Mouse (Mus musculus) heart, postnatal 0 days (tissue): Measurements from ENCODE around the gene Cdkal1. TPM values are rescaled to one million over a fixed set of nuclear protein-coding genes. Genes with fewer than 3 reads are reported as not detected.

ENCODE experiments used
- ATAC-seq: fragments of 200-750 bp; cut with Nextera tagmentation; 2 replicates; pipeline ENCODE4 v1.8.0; 2017; ENCODE audit warnings: low read depth, moderate number of reproducible peaks, moderate library complexity; ENCODE audit not compliant: insufficient read depth
- DNase-seq: peaks from one replicate; pipeline ENCODE4 v3.0.0-alpha.2; 2016; ENCODE audit warnings: low spot score
- H3K27ac ChIP-seq: fragments of 300-500 bp; sonication (generic); 2 replicates; pipeline ENCODE4 v1.5.1; 2014; ENCODE audit warnings: low read depth, mild to moderate bottlenecking
- H3K27me3 ChIP-seq: fragments of 300-500 bp; sonication (generic); 2 replicates; pipeline ENCODE4 v1.6.1; 2014; ENCODE audit warnings: low read length, mixed read lengths; ENCODE audit not compliant: control insufficient read depth, insufficient read depth
- H3K36me3 ChIP-seq: fragments of 300-500 bp; sonication (generic); replicated peaks from 2 replicates; pipeline ENCODE4 v1.6.1; 2014; ENCODE audit warnings: low read length, mixed read lengths; ENCODE audit not compliant: control insufficient read depth, insufficient read depth
- H3K4me1 ChIP-seq: fragments of 300-500 bp; sonication (generic); 2 replicates; pipeline ENCODE4 v1.6.1; 2014; ENCODE audit warnings: antibody characterized with exemption; ENCODE audit not compliant: control insufficient read depth, insufficient read depth
- H3K4me2 ChIP-seq: fragments of 300-500 bp; sonication (generic); 2 replicates; pipeline ENCODE4 v1.6.1; 2014; ENCODE audit warnings: low read depth, mild to moderate bottlenecking, low read length, moderate library complexity
- H3K4me3 ChIP-seq: fragments of 300-500 bp; sonication (generic); 2 replicates; pipeline ENCODE4 v1.5.1; 2014; ENCODE audit warnings: low read depth, low read length
- H3K9ac ChIP-seq: fragments of 300-500 bp; sonication (generic); replicated peaks from 2 replicates; pipeline ENCODE4 v1.6.1; 2014; ENCODE audit warnings: low read depth, low read length, mixed read lengths
- H3K9me3 ChIP-seq: fragments of 300-500 bp; sonication (generic); replicated peaks from 2 replicates; pipeline ENCODE4 v1.6.1; 2016; ENCODE audit warnings: low read length; ENCODE audit not compliant: control insufficient read depth
- CTCF ChIP-seq: IDR thresholded peaks from 2 replicates; pipeline ENCODE4 v1.5.1; 2016; ENCODE audit warnings: antibody characterized with exemption, control low read depth, low read depth
- EP300 ChIP-seq: IDR thresholded peaks from 2 replicates; pipeline ENCODE4 v1.6.1; 2016; ENCODE audit warnings: antibody characterized with exemption, low read depth
- WGBS: fragments of 180-500 bp; shearing (Covaris S2); extraction: QIAGEN DNeasy Blood & Tissue Kit; methylation state at CpG from one replicate; pipeline ENCODE4 v1.1.7; 2014; 5-methylcytosine and 5-hydroxymethylcytosine counted together
- polyA plus RNA-seq: library from polyadenylated mRNA; unstranded; fragments of >200 nt; fragmentation: Nextera tagmentation; extraction: Ambion mirVana; gene quantifications from 2 replicates; pipeline ENCODE4 v1.2.1, GENCODE M21; 2015
- total RNA-seq: library from RNA; depleted of rRNA; stranded (reverse); fragments of >200 nt; gene quantifications from 2 replicates; pipeline ENCODE4 v1.2.3, GENCODE M21; 2014; ENCODE audit warnings: low replicate concordance

The Cdkal1 gene
- total and polyA plus RNA-seq, 2 experiments from 2014 or later, result 9.6 to 17.6 TPM

- no peak for ATAC-seq
- Histone ChIP-seq H3K27ac (no peak overlapping the region), H3K27me3 (no peaks in the 10 kb centered on the region), H3K4me1 (0 out of 2 replicates have a peak, but pooled peaks cover 4% of the 10 kb centered on the region), H3K4me3 (no peak overlapping the region), H3K36me3 (no peaks in the 10 kb centered on the region), H3K9ac (no peak overlapping the region), H3K9me3 (no peaks in the 10 kb centered on the region), H3K4me2 (no peak overlapping the region)
- TF ChIP-seq CTCF (no peak), EP300 (no peak)
- 82% methylated on average over 4 of the region's 4 CpGs for WGBS
- no peak for DNase-seq
Measured at GRCm38 (mm10) chr13:29824797-29825196, 30.7 kb downstream of the Cdkal1 start.

- Histone ChIP-seq H3K27me3 (no peaks in the 10 kb centered on the region), H3K9ac (no peak overlapping the region), H3K4me1 (0 out of 2 replicates have a peak, but pooled peaks cover 4% of the 10 kb centered on the region), H3K4me2 (no peak overlapping the region), H3K36me3 (no peaks in the 10 kb centered on the region), H3K9me3 (no peaks in the 10 kb centered on the region), H3K4me3 (no peak overlapping the region), H3K27ac (no peak overlapping the region)
- ATAC-seq, result no peak
- DNase-seq, result no peak
- no peak for TF ChIP-seq EP300
- no peak for TF ChIP-seq CTCF
- 75% methylated on average over 8 of the region's 8 CpGs for WGBS
Measured at GRCm38 (mm10) chr13:29824326-29824725, 31.1 kb downstream of the Cdkal1 start.

- Histone ChIP-seq H3K4me1 (0 out of 2 replicates have a peak, but pooled peaks cover 4% of the 10 kb centered on the region), H3K27ac (no peak overlapping the region), H3K36me3 (no peaks in the 10 kb centered on the region), H3K4me3 (no peak overlapping the region), H3K27me3 (no peaks in the 10 kb centered on the region), H3K9me3 (no peaks in the 10 kb centered on the region), H3K9ac (no peak overlapping the region), H3K4me2 (no peak overlapping the region)
- WGBS, result 49% methylated on average over 9 of the region's 9 CpGs
- peak; percentile 85 for ATAC-seq
- TF ChIP-seq CTCF, result peak; percentile 43
- no peak for TF ChIP-seq EP300
- DNase-seq, result peak; percentile 49
Measured at GRCm38 (mm10) chr13:29823906-29824305, 31.6 kb downstream of the Cdkal1 start.

GRCm38 (mm10) chr13:29823487-29823886, 32.0 kb downstream of the Cdkal1 start:
- no peak overlapping the region for H3K4me2 ChIP-seq
- TF ChIP-seq EP300 (no peak), CTCF (no peak)
- no peak overlapping the region for H3K4me3 ChIP-seq
- DNase-seq (no peak), ATAC-seq (no peak)
- WGBS, result 92% methylated on average over 8 of the region's 8 CpGs
- no peaks in the 10 kb centered on the region for H3K36me3 ChIP-seq
- H3K4me1 ChIP-seq, result 0 out of 2 replicates have a peak, but pooled peaks cover 4% of the 10 kb centered on the region
- H3K27me3 ChIP-seq, result no peaks in the 10 kb centered on the region
- H3K9me3 ChIP-seq, result no peaks in the 10 kb centered on the region
- no peak overlapping the region for H3K27ac ChIP-seq
- H3K9ac ChIP-seq, result no peak overlapping the region

GRCm38 (mm10) chr13:29819910-29820583, 35.4 kb downstream of the Cdkal1 start:
- H3K4me3 ChIP-seq, result no peak overlapping the region
- H3K9me3 ChIP-seq, result no peaks in the 10 kb centered on the region
- no peak overlapping the region for H3K9ac ChIP-seq
- H3K36me3 ChIP-seq, result no peaks in the 10 kb centered on the region
- 84% methylated on average over 9 of the region's 9 CpGs for WGBS
- no peaks in the 10 kb centered on the region for H3K27me3 ChIP-seq
- 0 out of 2 replicates have a peak, but pooled peaks cover 4% of the 10 kb centered on the region for H3K4me1 ChIP-seq
- TF ChIP-seq EP300 (no peak), CTCF (no peak)
- DNase-seq, result no peak
- H3K27ac ChIP-seq, result no peak overlapping the region
- no peak for ATAC-seq
- H3K4me2 ChIP-seq, result no peak overlapping the region

- H3K4me3 ChIP-seq, result no peak overlapping the region
- H3K4me2 ChIP-seq, result no peak overlapping the region
- DNase-seq, result no peak
- no peaks in the 10 kb centered on the region for H3K36me3 ChIP-seq
- no peak for ATAC-seq
- no peaks in the 10 kb centered on the region for H3K27me3 ChIP-seq
- no peak overlapping the region for H3K27ac ChIP-seq
- H3K4me1 ChIP-seq, result no peaks in the 10 kb centered on the region
- TF ChIP-seq EP300 (no peak), CTCF (no peak)
- WGBS, result 81% methylated on average over 3 of the region's 3 CpGs
- no peak overlapping the region for H3K9ac ChIP-seq
- H3K9me3 ChIP-seq, result no peaks in the 10 kb centered on the region
Measured at GRCm38 (mm10) chr13:29819147-29819546, 36.3 kb downstream of the Cdkal1 start.
